Mouse (Mus musculus) kidney, adult 2 months (tissue): ENCODE results near the gene Tomm5.
A peak's percentile ranks its signal among the peaks of the same experiment; 100 is the strongest.

Experiments used
- CTCF ChIP-seq: fragments of 200-500 bp; conservative IDR thresholded peaks from 2 replicates; pipeline ENCODE4 v1.5.1; 2011; ENCODE audit warnings: low read depth, mild to moderate bottlenecking, control low read depth, low read length, moderate library complexity, mixed read lengths; ENCODE audit not compliant: insufficient read depth, insufficient read length
- POLR2A ChIP-seq: fragments of 200-500 bp; IDR thresholded peaks from one replicate; pipeline ENCODE4 v1.6.1; 2011; ENCODE audit warnings: low read depth, low read length, control low read depth

DNA sequence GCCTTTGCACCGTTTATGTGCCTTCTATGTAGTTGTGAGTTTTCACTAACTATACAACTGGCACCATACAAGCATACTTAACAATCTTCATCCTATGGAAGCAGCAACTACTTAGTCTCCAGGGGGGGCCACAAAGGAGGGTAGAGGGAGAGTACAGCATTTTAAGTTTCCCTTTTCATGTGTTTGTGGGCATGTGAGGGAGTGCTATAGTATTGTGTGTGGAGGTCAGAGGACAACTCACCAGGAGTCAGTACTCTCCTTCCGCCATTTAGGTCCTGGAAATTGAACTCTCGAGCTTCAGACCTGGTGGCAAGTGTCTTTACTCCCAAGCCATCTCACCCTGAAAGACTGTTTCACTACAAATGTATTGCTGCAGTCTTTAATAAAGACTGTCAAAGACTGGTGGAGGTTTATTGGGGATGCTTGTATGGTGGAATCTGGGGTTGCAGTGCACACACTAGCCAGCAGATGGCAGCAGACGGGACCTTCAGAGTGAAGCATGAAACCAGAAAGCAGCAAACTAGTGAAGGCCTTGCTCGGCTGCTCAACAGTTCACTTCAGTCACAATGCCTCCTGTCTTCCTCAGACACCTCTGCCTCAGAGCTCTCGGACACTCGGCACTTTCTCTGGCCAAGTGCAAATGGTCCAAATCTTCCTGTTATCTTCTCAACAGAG, 10.6 kb downstream of the Tomm5 start:
- TF ChIP-seq CTCF, result peak; percentile 96; the same call in 1 of the 2 replicates
- TF ChIP-seq POLR2A, result no peak
